Mouse (Mus musculus): ENCODE results near the gene Ank3. TPM values are rescaled to one million over a fixed set of nuclear protein-coding genes. Genes with fewer than 3 reads are reported as not detected.

Ank3 gene
- polyA plus RNA-seq, 2 experiments, result 3.1 to 5.3 TPM

DNA sequence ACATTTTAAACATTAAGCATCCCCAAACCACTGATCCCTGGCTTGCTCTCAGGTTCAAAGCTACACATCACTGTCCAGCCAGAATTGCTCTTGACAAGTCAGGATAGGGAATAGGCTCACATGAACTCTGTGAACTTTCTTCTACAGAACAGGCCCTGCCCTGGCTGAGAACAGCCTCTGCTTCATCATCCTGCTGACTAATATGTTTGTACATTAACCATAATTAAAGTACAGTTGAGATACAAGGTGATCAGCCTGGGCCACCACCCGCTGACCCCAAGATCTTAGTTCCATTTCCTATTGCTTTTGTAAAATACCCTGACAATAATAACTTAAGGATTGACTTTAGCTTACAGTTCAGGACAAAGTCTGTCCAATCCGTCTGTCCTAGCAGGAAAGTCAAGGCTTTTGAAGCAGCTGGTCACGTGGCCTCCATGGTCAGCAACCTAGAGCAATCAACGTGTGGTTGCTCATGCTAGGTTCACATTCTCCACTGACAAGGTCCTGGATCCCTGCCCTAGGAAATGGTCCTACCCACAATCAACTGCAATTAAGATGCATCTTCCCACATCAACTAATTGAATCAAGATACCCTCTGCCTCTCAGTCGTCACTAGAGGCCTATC is 538.0 kb downstream of the Ank3 start:
- H3K36me3 ChIP-seq (replicated peaks; ENCODE audit: control insufficient read depth, insufficient read depth, low read depth), result no peaks in the 10 kb centered on the region
- no peaks in the 10 kb centered on the region for H3K9me3 ChIP-seq (ENCODE audit: control insufficient read depth, low read length)
- no peaks in the 10 kb centered on the region for H3K27me3 ChIP-seq (ENCODE audit: control insufficient read depth, insufficient read depth, low read length)
- no peak for DNase-seq (ENCODE audit: low read depth in 3 of 3, low spot score in 3 of 3)
- H3K4me3 ChIP-seq (ENCODE audit: insufficient read depth in 1 of 2, low read depth in 2 of 2, low read length in 2 of 2), result no peak overlapping the region
- no peak for ATAC-seq (ENCODE audit: insufficient read depth)
- no peak overlapping the region for H3K27ac ChIP-seq
- no peak overlapping the region for H3K4me2 ChIP-seq (ENCODE audit: low read depth)
- no peaks in the 10 kb centered on the region for H3K4me1 ChIP-seq (replicated peaks; ENCODE audit: control insufficient read depth in 2 of 2, insufficient read depth in 2 of 2, low read length in 1 of 2)
- WGBS (ENCODE audit: insufficient replicate concordance), result 68% methylated on average over 5 of the region's 5 CpGs
- TF ChIP-seq EP300 (IDR thresholded peaks at IDR 0.05; ENCODE audit: low read depth), result no peak
- TF ChIP-seq CTCF (IDR thresholded peaks at IDR 0.05; ENCODE audit: low read depth), result no peak
- H3K9ac ChIP-seq (replicated peaks), result no peak overlapping the region

DNA sequence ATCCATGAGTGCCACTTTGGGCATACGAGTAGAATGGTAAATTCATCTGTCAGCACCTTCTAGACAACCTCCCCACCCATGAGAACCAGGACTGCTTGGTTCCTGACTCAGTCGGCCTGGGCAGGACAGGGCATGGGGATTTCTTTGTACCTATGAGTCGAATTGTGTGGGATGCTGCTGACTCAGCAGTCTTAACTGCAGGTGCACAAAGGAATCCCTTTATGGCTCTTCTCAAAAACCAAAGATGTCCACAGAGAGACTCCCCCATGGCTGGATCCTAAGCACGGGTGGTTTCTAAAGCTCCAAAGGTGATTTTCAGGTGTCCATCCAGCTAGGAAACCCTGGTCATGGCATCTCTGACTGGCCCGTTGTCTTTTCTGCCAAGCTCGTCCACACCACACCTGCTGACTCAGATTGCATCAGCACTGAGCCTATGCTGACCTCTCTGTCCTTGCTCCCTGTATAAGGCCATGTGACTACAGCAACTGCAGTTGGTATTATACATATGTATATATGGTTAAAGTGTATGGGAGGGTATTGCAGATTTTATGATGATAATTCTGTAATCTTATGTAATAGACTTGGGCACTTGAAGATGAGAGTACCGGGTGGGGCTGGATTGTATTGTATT is 538.8 kb downstream of the Ank3 start:
- H3K9me3 ChIP-seq (ENCODE audit: control insufficient read depth, low read length), result no peaks in the 10 kb centered on the region
- no peaks in the 10 kb centered on the region for H3K36me3 ChIP-seq (replicated peaks; ENCODE audit: control insufficient read depth, insufficient read depth, low read depth)
- no peaks in the 10 kb centered on the region for H3K27me3 ChIP-seq (ENCODE audit: control insufficient read depth, insufficient read depth, low read length)
- H3K4me3 ChIP-seq (ENCODE audit: insufficient read depth in 1 of 2, low read depth in 2 of 2, low read length in 2 of 2), result no peak overlapping the region
- H3K4me1 ChIP-seq (replicated peaks; ENCODE audit: control insufficient read depth in 2 of 2, insufficient read depth in 2 of 2, low read length in 1 of 2), result no peaks in the 10 kb centered on the region
- no peak for DNase-seq (ENCODE audit: low read depth in 3 of 3, low spot score in 3 of 3)
- no peak overlapping the region for H3K9ac ChIP-seq (replicated peaks)
- ATAC-seq (ENCODE audit: insufficient read depth), result no peak
- 62% methylated on average over 7 of the region's 7 CpGs for WGBS (ENCODE audit: insufficient replicate concordance)
- no peak overlapping the region for H3K4me2 ChIP-seq (ENCODE audit: low read depth)
- TF ChIP-seq EP300 (IDR thresholded peaks at IDR 0.05; ENCODE audit: low read depth) (no peak), CTCF (IDR thresholded peaks at IDR 0.05; ENCODE audit: low read depth) (no peak)
- H3K27ac ChIP-seq, result no peak overlapping the region

DNA sequence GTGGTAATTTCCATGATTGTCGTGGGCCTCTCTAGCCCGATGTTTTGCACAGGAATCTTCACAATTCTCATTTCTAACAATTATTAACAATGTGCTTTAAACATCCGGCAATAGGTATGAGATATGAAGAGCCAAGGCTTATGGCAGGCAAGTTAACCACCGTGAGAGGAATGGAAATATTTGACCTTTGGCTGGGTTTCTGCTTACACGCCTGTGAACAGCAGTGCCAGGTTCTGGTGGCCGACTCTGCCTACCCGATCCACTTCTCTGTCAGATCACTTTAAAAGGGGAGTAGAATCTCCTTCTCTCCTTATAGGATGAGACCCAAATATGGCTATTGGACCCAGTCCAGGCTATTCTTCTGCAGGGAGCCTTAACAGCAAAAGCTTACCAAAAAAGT is 540.6 kb downstream of the Ank3 start:
- TF ChIP-seq CTCF (IDR thresholded peaks at IDR 0.05; ENCODE audit: low read depth) (no peak), EP300 (IDR thresholded peaks at IDR 0.05; ENCODE audit: low read depth) (no peak)
- Histone ChIP-seq H3K4me3 (ENCODE audit: insufficient read depth in 1 of 2, low read depth in 2 of 2, low read length in 2 of 2) (no peak overlapping the region), H3K36me3 (replicated peaks; ENCODE audit: control insufficient read depth, insufficient read depth, low read depth) (no peaks in the 10 kb centered on the region), H3K27ac (no peak overlapping the region), H3K27me3 (ENCODE audit: control insufficient read depth, insufficient read depth, low read length) (no peaks in the 10 kb centered on the region), H3K9ac (replicated peaks) (no peak overlapping the region), H3K4me1 (replicated peaks; ENCODE audit: control insufficient read depth in 2 of 2, insufficient read depth in 2 of 2, low read length in 1 of 2) (no peaks in the 10 kb centered on the region), H3K4me2 (ENCODE audit: low read depth) (no peak overlapping the region), H3K9me3 (ENCODE audit: control insufficient read depth, low read length) (no peaks in the 10 kb centered on the region)
- WGBS (ENCODE audit: insufficient replicate concordance), result 70% methylated on average over 7 of the region's 7 CpGs
- no peak for DNase-seq (ENCODE audit: low read depth in 3 of 3, low spot score in 3 of 3)
- ATAC-seq (ENCODE audit: insufficient read depth), result no peak

DNA sequence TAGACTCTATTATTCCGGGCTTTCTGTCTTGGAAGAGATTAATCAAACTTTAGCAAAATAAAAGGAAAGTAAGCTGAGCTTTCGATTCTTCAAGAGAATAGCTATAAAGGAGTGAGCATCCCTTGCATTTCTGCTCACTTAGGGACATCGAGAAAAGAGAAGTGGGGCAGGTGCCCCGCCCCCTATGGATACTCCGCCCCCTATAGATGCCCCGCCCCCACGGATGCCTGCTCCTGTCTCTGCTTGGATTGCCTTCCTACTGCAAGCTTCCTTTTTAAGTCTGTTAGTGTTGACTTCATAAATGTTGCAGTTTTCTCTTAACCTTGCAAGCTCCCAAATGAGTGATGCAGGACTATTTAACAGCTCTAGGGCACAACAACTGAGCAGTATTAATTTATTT is 541.4 kb downstream of the Ank3 start:
- Histone ChIP-seq H3K4me3 (ENCODE audit: insufficient read depth in 1 of 2, low read depth in 2 of 2, low read length in 2 of 2) (no peak overlapping the region), H3K27me3 (ENCODE audit: control insufficient read depth, insufficient read depth, low read length) (no peaks in the 10 kb centered on the region), H3K27ac (no peak overlapping the region), H3K36me3 (replicated peaks; ENCODE audit: control insufficient read depth, insufficient read depth, low read depth) (no peaks in the 10 kb centered on the region), H3K4me2 (ENCODE audit: low read depth) (no peak overlapping the region), H3K9ac (replicated peaks) (no peak overlapping the region), H3K9me3 (ENCODE audit: control insufficient read depth, low read length) (no peaks in the 10 kb centered on the region), H3K4me1 (replicated peaks; ENCODE audit: control insufficient read depth in 2 of 2, insufficient read depth in 2 of 2, low read length in 1 of 2) (no peaks in the 10 kb centered on the region)
- DNase-seq (ENCODE audit: low read depth in 3 of 3, low spot score in 3 of 3) (no peak), ATAC-seq (ENCODE audit: insufficient read depth) (no peak)
- WGBS (ENCODE audit: insufficient replicate concordance), result 47% methylated on average over 7 of the region's 7 CpGs
- TF ChIP-seq CTCF (IDR thresholded peaks at IDR 0.05; ENCODE audit: low read depth) (no peak), EP300 (IDR thresholded peaks at IDR 0.05; ENCODE audit: low read depth) (no peak)

DNA sequence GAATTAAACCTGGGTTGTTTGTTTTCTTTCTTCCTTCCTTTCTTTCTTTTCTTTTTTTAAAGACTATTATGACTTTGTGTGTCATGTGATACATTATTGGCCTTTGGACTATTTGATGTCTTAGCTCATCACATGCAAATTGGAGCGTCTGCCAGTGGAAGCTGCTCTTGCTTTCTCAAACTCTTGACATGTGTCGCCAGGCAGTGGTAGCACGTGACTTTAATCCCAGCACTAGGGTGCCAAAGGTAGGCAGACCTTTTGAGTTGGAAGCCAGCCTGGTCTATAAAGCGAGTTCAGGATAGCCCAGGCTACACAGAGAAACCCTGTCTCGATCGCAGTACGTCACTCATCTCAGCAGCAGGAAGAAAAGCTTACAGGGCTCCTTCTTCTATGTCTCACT is 542.4 kb downstream of the Ank3 start:
- 66% methylated on average over 7 of the region's 7 CpGs for WGBS (ENCODE audit: insufficient replicate concordance)
- H3K27ac ChIP-seq, result no peak overlapping the region
- TF ChIP-seq EP300 (IDR thresholded peaks at IDR 0.05; ENCODE audit: low read depth) (no peak), CTCF (IDR thresholded peaks at IDR 0.05; ENCODE audit: low read depth) (no peak)
- no peak overlapping the region for H3K4me3 ChIP-seq (ENCODE audit: insufficient read depth in 1 of 2, low read depth in 2 of 2, low read length in 2 of 2)
- ATAC-seq (ENCODE audit: insufficient read depth), result no peak
- H3K4me1 ChIP-seq (replicated peaks; ENCODE audit: control insufficient read depth in 2 of 2, insufficient read depth in 2 of 2, low read length in 1 of 2), result no peaks in the 10 kb centered on the region
- H3K4me2 ChIP-seq (ENCODE audit: low read depth), result no peak overlapping the region
- DNase-seq (ENCODE audit: low read depth in 3 of 3, low spot score in 3 of 3), result no peak
- no peak overlapping the region for H3K9ac ChIP-seq (replicated peaks)
- H3K9me3 ChIP-seq (ENCODE audit: control insufficient read depth, low read length), result no peaks in the 10 kb centered on the region
- H3K27me3 ChIP-seq (ENCODE audit: control insufficient read depth, insufficient read depth, low read length), result no peaks in the 10 kb centered on the region
- no peaks in the 10 kb centered on the region for H3K36me3 ChIP-seq (replicated peaks; ENCODE audit: control insufficient read depth, insufficient read depth, low read depth)
